Mouse (Mus musculus): ENCODE measurements around the gene Cald1.

DNA sequence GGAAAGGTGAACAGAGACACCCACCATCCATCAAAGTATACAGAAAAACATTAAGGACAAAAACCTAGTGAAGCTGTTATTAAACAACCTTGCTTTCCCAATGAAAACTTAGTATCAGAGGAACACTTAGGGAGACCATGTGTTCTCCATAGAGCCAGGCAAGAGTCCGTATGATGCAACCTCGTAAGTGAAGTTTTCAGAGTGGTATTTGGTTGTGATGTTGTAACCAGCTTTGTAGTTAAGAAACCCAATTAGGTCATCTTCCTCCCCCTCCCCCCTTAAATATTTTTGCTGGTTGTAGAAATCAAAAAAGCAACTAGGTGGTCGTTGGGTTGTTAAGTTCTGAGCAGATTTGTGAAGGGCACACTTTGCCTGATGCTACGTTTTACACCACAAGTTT is 116.3 kb downstream of the Cald1 start:
- TF ChIP-seq CTCF (IDR thresholded peaks at IDR 0.05; ENCODE audit: extremely low read depth, insufficient read depth, low read length) (no peak), POLR2A (IDR thresholded peaks at IDR 0.05; ENCODE audit: extremely low read depth, insufficient read depth, low read length) (no peak)

Measured in cortical plate, adult 2 months (tissue).